Mouse (Mus musculus) common myeloid progenitor, adult 5-6 weeks (primary cell): Measurements from ENCODE around the gene Rb1. TPM values are rescaled to one million over a fixed set of nuclear protein-coding genes. Genes with fewer than 3 reads are reported as not detected.
A peak's percentile ranks its signal among the peaks of the same experiment; 100 is the strongest.

Experiments used
- ATAC-seq: replicated peaks from 2 replicates; pipeline ENCODE4 v1.8.0; 2016; ENCODE audit warnings: low read depth, mild to moderate bottlenecking, moderate TSS enrichment, inconsistent platforms; ENCODE audit not compliant: poor library complexity, severe bottlenecking
- total RNA-seq: library from RNA; stranded (forward); fragments of 200-1000, 187-1606 nt; gene quantifications from 2 replicates; pipeline ENCODE4 v1.2.3, GENCODE M21; 2017

Rb1 gene
- total RNA-seq, 1 experiment from 2014 or later: 31.6 TPM

DNA sequence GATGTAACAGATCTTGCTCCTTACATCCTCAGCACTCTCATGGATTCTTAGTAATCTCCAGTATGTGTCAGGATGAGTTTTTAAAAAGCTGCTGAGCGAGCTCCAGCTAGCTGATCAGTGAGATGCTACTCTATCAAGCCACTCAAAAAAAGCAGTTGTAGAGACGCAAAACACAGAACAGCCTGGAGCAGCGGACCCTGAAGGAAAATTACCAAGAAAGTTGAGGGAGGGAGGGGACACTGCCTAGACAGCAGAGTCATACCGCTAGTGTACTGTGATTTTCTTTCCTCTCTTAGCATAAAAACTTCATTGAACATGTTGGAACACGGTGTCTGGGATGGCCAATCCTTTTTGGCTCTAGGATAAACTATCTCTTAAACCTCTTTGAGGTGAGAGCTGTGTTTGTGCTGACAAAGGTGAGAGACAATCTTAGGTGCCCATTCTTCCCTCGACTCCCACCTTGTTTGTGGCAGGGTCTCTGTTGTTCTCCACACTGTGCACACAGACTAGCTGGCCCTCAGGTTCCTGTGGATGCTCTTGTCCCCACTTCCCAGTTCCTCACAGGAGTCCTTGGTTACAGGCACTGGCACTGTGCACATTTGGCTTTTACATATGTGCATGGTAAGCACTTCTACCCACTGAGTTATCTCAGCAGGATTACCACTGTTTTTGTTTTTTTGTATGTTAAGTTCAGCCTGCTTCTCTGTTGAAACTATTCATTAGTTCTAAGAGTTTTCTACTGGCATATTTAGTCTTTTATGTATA lies 10.9 kb upstream of the Rb1 start:
- no peak for ATAC-seq

DNA sequence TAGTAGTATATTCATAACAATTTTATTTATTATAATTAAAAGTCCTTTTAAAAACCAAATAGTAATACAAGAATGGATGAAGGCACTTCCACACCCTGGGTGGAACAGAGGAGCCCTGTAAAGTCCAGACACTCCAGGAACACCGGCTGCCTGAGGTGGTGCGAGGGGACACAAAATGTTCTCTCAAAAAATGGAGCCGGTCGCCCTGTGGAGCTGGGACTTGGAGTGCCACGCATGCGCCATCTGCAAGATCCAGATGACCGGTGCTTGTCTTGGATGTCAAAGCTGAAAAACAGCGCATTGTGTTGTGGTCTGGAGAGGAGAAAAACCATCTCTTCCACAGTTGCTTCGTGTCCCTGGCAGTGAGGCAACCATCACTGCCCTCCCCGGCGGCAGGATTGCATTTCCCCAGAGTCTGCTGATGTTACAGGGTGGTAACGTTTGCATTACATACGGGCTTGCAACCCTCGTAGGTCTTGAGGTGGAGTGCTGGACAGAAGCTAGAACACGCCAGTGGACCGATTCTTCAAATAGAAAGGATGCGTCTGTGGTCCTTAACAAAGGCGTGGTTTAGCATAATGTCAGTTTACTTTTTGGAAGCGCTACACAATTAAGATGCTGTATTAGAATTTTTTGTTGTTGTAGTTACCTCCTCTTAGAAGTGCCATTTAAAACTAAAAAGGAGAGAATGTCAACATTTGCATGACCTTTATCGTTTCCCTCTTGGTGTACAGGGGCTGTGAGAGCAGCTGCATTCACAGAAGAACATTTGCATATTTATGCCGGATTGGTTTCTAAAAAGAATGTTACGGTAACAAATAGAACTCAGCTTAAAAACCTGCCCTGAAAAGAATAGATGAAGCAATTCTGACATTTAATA lies 9.5 kb upstream of the Rb1 start:
- no peak for ATAC-seq

DNA sequence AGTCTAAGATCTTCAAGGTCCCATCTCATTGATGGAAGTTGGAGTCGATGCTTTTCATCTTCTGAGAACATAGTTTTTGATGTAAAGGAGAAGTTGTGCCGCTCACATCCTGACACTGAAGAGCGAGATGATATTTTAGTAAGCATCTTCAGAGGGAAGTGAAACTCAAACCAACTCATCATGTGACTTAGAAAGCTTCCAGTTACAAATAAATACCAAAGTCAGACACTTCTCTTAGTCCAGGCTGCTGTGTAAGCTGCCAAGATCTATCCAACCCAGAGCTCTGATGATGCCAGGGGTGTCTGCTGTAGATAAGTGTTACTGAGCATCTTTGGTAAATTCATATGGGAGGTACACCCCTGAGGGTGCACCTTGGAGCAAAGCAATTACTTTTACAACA lies 8.3 kb upstream of the Rb1 start:
- peak; percentile 85 for ATAC-seq

DNA sequence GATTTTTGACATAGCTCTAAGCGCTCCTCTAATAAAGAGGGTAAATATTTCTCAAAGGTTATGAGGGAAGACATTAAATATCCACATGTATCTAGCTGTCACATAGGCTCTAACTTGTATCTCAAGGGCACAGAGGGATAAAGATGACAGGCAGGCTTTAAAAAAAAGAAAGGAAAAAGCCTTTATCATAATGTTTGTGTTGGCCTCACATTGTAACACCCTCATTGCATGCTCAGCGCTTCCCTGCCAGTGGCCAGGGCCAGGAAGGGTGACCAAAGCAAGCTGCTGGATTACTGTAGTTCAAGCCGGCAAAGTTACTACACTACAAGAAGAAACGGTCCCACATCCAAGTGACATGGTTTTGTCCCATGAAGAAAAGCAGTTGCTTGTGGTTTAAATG lies 5.8 kb upstream of the Rb1 start:
- no peak for ATAC-seq

DNA sequence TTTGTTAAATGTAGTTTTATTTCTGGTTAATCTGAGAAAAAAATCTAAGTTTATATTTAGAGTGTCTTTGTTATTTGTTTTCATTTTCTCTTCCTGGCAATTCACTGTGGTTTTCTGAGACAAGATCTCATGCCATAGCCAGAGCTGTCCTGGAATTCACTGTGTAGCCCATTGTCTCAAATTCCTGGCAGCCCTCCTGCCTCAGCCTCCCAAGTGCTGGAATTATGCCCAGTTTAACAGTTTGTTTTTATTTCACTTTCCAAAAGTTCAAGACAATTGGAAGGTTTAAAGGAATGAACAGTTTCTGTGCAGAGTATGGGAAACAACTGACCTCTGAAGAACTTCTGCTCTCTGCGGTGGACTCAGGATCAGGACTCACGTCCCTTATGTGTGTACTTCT lies 4.2 kb upstream of the Rb1 start:
- no peak for ATAC-seq

DNA sequence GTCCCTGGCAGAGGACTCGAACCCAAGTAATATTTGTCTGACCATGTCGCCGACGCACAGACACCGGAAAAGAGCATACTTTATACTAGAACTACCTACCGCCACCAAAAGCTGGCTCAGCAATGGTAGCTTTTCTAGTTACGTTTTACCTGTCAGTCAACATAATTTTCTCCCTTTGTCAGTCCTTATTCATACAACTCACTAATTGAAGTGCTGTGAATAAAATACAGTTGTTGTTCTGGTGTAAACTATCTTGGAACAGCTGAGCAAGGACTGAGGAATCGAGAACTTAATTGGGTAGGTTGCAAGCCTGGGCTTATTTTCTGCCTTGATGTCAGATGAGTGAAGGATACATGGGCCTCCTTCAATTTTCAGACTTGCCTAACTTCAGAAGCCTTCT lies 889 bp upstream of the Rb1 start:
- no peak for ATAC-seq

DNA sequence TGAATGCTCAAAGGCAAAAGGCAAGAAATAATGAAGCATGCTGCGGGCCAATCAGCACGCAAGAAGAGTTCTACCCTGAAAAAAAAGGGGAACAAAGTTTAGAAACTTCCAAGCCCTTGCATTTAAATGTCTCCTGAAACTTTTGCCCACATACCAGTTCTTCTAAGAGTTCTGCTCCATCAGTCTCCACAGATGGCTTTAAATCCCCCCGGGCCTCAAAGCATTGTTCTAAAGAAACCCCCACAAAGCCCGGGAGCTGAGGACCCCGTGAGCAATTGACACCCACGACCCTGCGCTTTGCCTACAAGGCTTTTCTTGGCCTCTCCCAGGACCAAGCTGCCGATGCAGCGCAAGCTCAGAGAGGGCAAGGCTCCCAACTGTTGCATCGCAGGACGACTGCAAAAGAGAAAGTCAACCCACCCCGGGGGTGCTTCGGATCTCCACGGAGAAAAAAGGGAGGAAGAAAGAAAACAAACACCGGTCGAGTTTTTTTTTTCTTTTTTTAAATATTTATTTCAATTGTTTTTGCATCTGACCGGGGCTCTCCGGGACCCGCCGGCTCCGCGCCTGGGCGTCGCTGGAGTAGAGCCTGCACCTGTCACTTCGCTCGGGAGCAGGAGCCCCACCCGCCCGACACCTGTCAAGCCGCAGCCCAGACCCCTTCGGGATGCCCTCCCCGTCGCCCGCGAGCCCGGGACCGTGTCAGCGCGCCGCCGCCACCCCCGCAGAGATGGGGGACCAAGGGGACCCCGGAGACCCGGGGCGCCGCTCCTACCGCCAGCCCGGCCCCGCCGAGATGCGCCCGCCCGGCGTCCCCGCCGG lies 777 bp downstream of the Rb1 start:
- ATAC-seq: peak; percentile 57

DNA sequence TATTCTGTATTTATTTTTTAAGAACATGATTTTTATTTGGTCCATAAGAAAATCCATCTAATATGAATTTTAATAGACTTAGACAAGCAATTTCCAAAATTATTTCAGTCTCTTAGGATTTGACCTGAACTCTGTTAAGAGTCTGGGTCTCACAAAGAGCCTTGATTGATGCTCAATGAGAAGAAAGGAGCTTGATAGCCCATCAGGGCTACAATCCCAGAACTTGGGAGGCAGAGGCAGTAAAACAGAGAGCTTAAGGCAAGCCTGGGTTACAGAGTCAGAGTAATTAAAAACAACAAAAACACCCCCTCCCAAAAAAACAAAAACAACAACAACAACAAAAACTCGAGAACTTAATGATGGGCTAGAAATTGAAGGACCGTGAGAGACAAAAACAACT lies 1.7 kb downstream of the Rb1 start:
- no peak for ATAC-seq

DNA sequence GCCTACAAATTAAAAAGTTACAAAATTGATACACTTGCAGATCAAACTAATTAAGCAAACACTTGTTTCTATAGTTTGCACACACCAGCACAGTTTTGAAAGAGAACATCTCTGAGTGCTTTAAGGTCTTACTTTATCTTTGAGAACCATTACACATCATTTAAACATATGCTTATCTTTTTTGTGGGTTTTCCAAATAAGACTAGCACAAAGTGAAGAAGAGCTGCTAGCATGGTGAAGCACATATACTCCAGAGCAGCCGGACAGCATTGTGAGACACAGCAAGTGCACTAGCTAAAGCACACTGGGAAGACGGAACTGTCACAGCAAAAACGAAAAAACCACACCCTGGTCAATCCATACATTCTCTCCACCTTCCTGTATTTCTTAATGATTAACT lies 3.5 kb downstream of the Rb1 start:
- peak; percentile 39 for ATAC-seq

DNA sequence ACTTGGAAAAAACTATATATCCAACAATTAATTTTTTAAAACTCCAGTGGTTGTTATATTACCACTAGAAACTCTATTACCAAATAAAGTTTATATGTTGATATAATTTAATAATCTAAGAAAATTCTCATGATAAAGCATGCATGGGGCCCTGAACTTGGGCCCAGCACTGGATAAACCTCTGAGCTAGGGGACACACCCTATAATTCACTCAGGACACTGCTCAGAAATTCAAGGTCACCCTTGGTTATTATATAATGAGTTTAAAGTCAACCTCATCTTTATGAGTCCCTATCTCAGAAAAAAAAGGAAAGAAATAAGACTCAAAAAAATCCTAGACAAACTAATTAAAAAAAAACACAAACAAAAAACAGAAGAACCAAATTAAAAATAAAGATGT lies 8.7 kb downstream of the Rb1 start:
- no peak for ATAC-seq

DNA sequence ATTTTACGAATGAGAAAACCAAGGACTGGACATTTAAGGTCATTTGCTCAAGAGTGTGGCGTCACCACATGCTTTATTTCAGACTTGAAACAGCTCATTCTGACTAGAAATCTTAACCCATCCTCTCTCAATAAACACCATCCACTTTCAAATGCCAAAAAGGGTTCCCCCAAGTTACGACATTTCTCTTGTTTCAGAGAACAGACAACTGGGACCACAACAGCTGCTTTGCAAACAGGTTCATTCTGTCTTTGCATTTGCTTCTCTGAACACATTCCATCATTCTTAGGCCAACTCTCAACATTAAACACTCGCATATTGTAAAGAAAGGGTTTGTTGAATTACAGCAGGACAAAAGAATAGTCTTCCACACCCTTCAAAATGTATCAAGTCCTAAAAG lies 11.8 kb downstream of the Rb1 start:
- no peak for ATAC-seq

DNA sequence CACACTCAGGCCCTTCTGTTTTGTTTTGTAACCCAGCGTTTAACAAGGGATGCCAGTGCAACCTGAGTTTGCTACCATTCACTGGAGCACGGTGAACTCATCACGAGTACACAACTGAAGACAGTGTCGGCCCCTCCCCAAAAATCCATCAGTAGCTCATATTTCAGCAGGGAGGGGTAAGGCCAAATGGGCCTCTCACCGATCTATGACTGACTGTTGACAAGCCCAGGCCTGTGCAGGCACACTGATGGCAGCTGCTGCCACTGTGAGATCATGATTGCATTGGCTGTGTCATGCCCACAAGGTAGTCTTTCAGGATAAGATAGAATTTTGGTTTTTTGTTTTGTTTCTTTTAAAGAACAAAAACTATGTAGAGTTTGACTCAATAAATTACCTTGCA lies 12.2 kb downstream of the Rb1 start:
- peak; percentile 80 for ATAC-seq

DNA sequence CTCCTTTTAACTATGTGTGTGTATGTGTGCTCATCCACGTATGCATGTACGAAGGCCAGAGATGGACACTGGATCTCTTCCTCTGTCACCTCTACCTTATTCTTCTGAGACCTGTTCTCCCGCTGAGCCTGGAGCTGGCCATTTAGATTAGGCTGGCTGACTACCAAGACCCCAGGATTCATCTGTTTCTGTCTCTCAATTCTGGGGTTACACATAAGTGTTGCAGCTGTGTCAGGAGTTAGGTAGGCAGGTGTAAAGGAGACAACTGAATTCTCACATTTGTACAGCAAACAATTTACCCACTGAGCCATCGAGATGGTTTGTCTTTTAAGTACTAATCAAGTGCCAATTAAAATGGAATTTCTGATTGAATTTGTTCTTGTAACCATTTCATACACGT lies 12.7 kb downstream of the Rb1 start:
- ATAC-seq: no peak

DNA sequence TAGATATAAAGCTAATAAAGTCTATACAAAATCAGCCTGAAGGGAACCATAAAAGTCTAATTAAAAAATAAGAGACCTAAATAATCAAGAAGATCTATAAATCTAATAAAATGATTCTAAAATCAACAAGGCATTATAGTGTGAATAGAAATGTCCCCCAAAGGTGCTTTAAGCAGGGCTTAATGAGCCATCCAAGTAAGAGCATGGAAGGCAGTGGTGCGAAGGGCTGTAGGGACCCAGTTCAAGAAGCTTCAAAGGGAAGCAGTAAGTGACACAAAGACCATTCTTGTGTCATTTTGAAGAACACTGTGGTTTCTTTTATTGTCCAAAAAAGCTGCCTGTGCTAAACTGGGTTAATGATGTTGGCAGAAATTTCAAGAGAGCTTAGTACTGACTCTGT lies 18.1 kb downstream of the Rb1 start:
- no peak for ATAC-seq

DNA sequence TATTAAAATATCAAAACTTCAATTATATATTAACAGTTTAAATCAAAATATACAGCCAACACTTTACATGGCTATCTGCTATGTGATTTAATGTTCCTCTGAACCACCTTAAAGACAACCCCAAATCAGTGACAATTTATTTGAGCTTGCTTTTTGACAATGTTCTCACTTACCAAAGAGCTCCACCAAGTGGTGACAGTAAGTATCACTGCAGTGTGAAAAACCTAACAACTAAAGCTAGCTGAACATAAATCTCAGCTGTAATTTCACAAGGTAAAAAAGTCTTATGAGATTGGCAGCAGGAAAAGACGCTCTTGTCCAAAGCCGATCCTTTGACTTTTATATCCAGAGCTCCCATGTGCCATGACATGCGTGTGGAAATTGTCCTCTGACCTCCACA lies 22.4 kb downstream of the Rb1 start:
- ATAC-seq: peak; percentile 69; the same call in 1 of the 2 replicates

DNA sequence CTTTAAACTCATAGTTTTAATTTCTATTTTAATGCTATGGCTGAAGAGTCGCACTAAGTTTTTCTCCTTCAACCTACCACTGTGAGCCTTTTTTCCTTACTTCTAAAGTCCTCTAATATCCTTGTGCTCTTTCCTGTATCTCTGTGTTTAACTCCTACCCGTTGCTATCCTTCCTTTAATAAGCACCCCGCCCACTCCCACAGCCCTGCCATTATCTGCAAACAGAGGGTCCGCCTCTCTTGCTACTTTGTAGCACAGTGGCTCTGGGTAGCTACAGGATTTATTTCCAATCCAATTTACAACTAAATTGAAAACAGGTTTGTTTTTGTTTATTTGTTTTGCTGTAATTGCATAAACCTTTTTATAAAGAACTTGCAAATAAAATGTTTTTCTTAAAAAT lies 23.8 kb downstream of the Rb1 start:
- ATAC-seq: no peak

DNA sequence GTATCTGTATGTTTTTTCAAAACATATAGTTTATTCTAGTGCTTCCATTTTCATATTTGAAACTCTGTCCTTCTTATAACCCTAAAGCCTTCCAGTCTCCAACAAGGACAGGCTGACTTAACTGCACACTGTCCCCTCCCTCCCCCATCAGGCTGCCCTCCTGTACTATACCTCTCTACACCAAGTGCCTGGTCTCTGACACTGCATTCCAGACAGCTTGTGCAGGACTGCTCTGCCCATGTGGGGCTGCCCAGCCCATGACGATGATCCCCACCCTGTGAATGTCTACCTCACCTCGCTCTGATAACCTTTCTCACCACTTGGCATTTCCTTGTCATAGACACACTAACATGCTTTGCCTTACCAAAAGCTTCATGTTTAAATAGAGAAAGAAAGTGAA lies 30.1 kb downstream of the Rb1 start:
- no peak for ATAC-seq

DNA sequence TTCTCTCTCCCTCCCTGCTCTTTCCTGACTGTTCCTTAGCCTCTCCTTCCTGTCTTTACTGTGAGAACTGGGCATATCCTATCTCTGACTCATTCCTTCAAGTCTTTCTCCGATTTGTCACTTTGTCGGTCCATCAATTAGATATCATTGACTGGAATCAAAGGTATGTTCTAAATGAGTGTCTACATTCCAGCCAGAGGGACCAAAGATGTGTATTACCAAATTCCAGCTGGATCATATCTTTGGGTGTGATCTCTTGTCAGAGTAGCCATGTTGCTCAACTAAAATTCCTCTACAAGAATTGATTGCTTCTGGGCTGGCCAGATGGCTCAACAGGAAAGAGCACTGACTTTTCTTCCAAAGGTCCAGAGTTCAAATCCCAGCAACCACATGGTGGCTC lies 32.0 kb downstream of the Rb1 start:
- no peak for ATAC-seq

DNA sequence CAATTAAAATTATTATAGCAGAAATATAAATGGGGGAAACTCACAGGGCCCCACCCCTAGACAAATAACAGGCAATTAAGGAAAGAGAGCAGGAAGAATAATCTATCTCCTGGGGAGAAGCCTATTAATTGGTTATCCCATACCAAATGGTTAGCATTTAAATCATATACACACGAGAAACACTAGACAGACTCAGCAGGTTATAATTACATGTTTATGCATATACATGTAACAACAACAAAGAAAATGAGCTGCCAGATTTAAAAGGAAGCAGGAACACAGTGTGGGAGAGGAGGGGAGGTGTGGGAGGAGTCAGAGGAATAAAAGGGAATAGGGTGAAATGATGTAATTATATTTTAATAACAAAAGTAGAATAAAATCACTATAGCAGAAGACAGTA lies 33.2 kb downstream of the Rb1 start:
- no peak for ATAC-seq

DNA sequence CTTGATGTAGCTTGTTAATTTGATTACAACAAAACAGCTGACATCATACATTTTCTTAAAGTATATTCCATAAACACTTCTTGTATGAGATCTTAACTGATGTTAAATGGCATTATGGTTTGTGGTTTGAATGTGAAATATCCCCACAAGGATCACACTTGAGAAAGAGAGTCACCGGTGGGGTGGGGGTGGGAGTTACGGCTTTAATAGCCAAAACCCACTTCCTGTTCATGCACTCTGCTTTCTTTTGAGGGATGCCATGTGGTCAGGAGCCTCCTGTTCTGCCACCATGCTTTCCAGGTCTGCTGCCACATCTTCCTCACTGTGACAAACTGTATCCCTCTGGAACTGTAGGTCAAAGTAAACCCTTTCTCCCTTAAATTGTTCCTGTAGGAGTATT lies 35.7 kb downstream of the Rb1 start:
- ATAC-seq: peak; percentile 90

DNA sequence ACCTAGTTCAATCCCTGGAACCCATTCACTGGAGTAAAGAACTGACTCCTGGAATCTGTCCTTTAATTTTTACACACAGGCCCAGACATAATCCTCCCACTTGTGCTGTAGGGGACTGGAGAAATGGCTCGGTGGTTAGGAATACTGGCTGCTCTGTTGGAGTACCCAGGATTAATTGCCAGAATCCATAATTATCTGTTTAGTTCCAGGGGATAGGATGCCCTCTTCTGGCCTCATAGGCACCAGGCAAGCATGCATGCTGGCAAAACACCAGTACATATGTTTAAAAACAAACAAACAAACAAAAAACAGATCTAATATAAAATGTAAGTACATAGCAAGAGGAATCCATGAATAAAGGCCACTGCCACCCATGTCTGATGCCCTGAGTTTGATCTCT lies 44.6 kb downstream of the Rb1 start:
- ATAC-seq: 0 out of 2 replicates have a peak, but pooled peaks have one; percentile 25
